Mouse (Mus musculus) adrenal gland, adult 8-10 months (tissue): Measurements from ENCODE around the gene Ifit1bl2. TPM values are rescaled to one million over a fixed set of nuclear protein-coding genes. Genes with fewer than 3 reads are reported as not detected.
A peak's percentile ranks its signal among the peaks of the same experiment; 100 is the strongest.
"Not testable (repeated sequence)": the region's sequence is repeated elsewhere in the genome, so short reads cannot be mapped to it uniquely, and the experiment has no call there.

Experiments used
- DNase-seq: peaks from one replicate; pipeline ENCODE4 v3.0.0; 2022
- total RNA-seq, 4 experiments: library from RNA; stranded (reverse); gene quantifications; 2 replicates each; pipeline ENCODE4 v1.2.4; 2022

Gene Ifit1bl2
- total RNA-seq: under 1 TPM; 0.14 to 0.34 (median 0.25) TPM

- DNase-seq: no peak
Observed at GRCm38 (mm10) chr19:34640623-34641022, at the start of gene Ifit1bl2, which contains the start of gene Ifit1. Gene Ifit1bl2 (minus strand): TSS chr19:34640743. Gene Ifit1 (plus strand): TSS chr19:34640871.

- no peak for DNase-seq
Observed at GRCm38 (mm10) chr19:34685530-34685929, 45.0 kb upstream of the Ifit1bl2 start.

DNA sequence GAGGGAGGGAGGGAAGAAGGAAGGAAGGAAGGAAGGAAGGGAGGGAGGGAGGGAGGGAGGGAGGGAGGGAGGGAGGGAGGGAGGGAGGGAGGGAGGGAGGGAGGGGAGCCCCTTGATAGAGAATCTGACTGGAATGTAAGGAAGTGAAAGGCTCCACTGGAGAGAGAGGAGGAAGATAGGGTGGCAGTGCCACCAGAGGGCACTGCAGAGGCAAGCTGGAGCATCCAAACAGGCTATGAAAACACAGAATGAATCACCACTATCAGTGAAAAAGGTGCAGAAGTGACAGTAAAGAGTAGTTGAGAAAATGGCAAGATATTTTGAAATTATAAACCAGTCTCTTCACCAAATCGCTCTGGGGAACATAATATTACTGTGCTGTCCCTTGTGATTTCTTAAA, 44.3 kb upstream of the Ifit1bl2 start:
- DNase-seq: peak; percentile 24

DNA sequence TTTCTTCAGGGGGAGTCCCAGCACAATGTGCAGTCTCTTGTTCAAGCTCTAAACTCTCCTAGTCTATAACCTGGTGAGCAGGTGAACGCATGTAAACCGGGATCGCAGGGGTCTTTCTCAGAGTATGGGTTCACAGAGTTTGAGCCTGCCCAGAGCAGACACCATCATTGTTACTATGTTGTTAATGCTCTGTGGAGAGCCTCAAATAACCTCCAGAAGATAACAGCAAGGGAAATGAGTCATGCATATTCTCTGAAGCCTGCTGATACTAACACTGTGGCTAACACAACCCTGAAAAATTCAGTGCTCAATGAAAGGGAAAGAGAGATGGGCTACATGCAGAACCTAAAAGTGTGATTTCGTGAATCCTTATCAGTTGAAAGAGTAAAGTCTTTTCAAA, 37.9 kb upstream of the Ifit1bl2 start:
- DNase-seq: no peak

- DNase-seq: no peak
Observed at GRCm38 (mm10) chr19:34673476-34673875, 32.9 kb upstream of the Ifit1bl2 start.

DNA sequence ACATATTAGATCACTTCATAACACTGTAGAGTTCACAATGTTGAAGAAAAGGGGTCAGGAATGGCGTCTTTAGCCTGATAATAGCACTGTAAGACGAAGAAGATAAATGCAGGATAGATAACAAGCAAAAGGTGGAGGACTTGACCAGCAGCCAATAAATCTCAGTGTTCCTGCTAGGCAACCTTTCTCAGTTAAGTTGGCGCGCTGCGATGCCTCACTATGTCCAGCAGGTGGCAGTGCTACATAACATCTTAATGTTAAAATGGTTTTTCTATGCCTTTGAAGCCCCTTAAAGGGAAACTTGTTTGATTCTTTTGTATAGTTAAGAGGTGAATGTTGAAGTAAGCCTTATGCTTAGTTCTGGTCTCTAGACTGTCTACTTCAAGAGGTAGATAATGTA, 25.6 kb upstream of the Ifit1bl2 start:
- peak; percentile 19 for DNase-seq

DNA sequence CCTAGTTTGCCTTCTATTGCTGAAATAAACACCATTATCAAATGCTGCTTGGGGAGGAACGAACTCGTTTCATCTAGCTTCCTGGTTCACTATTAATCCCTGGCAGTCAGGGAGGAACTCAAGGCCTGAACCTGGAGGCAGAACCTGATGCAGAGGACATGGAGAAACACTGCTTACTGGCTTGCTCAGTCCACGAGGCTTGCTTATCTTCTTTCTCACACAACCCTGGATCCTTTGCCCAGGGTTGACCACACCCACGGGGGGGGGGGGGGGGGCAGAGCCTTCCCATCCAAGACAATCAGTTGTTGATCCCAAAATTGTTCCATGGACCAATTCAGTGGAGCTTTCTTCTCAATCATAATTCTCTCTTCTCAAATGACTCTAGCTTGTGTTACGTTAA, 22.2 kb upstream of the Ifit1bl2 start:
- DNase-seq: no peak

DNA sequence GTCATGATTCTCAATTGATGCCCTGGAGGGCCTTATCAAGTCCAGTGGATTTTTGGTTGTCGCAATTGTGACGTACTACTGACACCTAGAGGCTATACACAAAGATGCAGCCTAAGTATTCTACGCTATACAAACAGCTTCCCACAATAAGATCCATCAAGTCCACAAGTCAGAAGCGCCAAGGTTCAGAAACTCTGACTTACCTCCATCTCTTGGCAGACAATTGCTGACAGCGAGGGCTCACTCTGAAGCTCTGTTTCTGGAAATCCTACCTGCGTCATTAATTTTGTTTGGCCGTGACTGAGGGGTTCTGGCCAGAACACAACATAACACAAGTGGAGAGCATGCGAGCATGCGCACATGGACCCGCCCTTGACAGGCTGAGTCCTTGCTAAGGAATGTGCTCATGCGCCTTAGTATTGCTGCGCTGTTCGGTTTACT, 21.5 kb upstream of the Ifit1bl2 start:
- DNase-seq: peak; percentile 60

DNA sequence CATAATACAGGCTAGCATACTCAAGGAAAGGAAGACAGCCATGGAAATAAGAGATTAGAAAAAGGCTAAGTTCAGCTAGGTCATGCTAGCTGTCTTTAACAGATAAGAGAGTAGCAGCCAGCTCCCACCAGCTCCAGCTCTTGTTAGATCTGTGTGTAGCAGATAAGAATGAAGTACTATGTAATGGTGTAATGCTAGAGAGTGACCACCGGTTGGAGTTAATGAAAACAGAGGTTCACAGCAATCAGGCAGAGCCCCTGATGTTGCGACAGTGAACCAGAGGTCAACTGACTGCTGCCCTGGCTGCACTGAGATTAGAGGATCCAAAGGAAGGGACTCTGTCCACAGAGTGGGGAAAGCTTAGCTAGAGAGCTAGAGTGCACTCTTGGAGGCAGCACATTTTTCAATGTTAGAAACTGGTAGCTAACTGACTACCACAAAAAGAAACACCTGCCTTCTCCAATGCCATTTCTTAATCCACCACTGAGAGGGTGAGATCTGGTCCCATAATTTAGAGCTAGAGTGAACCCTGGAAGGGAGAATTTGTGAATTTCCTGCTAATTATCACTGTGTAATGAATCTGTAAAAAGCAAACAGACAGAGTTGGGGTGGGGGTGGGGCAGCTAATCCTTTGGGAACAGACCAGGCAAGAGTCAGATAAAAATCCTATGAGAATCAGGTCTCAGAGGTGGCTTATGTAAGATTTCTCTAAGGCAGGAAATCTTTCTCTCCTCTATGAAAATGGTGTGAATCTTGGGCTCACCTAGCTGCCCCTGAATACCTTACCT, 16.2 kb upstream of the Ifit1bl2 start:
- no peak for DNase-seq

- DNase-seq: no peak
Observed at GRCm38 (mm10) chr19:34655227-34655805, 14.8 kb upstream of the Ifit1bl2 start.

DNA sequence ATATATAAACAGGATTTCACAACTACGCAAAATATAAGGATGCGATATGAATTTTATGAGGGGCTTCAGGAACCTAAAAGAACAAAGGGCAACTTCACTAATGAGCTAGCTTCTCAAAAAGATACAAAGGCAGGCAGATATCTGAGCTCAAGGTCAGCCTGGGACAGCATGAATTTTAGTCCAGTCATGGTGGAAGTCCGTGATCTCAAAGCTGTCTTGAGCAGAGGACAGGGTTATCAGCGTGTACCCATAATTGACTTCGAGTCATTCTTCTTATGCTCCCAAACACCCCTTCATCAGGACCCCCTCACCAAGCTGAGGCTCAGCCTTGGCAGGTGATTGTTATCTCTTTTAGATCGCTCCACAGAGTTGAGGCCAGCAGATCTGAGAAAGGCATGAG, 10.5 kb upstream of the Ifit1bl2 start:
- DNase-seq: no peak

GRCm38 (mm10) chr19:34650276-34650675, 9.7 kb upstream of the Ifit1bl2 start:
- DNase-seq: no peak

DNA sequence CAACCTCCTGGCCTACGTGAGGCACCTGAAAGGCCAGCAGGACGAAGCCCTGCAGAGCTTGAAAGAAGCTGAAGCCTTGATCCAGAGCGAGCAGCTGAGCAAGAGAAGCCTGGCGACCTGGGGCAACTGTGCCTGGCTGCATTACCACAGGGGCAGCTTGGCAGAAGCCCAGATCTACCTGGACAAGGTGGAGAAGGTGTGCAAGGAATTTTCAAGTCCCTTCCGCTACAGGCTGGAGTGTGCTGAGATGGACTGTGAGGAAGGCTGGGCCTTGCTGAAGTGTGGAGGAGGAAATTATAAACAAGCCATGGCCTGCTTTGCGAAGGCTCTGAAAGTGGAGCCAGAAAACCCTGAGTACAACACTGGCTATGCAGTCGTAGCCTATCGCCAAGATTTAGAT, 7.1 kb upstream of the Ifit1bl2 start:
- DNase-seq: not testable (repeated sequence)

GRCm38 (mm10) chr19:34642616-34643015, 2.1 kb upstream of the Ifit1bl2 start:
- DNase-seq: no peak

- peak; percentile 30 for DNase-seq
Observed at GRCm38 (mm10) chr19:34636933-34637557, 3.5 kb downstream of the Ifit1bl2 start.

GRCm38 (mm10) chr19:34633484-34633883, 7.1 kb downstream of the Ifit1bl2 start:
- DNase-seq: no peak

DNA sequence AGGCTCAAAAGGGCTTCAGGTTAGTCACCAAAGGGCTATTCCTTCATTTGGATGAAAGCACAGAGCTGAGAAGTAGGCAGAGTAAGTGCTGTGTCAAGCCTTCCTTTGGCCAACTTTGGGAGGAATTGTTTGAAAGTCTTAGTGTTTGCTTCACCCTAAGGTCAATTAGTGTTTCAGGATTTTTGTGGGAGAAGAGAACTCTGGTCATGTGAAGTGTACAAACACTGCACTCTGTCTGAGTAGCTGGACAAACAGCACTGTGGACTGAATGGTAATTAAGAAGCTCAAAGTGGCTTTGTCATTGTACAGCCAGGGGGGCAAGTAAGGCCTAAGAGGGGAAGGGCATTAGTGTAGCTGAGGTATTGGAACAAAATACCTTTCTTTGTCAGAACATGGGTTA, 9.1 kb downstream of the Ifit1bl2 start:
- no peak for DNase-seq

GRCm38 (mm10) chr19:34627496-34627895, 13.0 kb downstream of the Ifit1bl2 start:
- no peak for DNase-seq

GRCm38 (mm10) chr19:34624663-34625062, 15.9 kb downstream of the Ifit1bl2 start:
- no peak for DNase-seq

- DNase-seq: no peak
Observed at GRCm38 (mm10) chr19:34623781-34624180, 16.8 kb downstream of the Ifit1bl2 start.

DNA sequence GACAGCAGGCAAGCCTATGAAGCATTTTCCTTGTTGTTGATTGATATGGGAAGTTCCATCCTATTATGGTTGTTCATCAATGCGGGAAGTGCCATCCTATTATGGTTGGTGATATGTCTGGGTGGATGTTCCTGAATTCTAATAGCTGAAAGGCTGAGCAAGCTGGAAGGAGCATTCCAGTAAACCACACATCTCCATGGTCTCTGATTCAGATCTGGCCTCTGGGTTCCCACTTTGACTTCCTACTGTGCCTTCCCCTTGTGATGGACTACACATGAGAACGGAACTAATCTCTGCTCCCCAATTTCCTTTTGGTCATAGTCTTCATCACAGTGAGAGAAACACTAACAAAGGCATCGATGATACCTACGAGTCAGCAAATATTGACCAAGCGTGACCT, 19.7 kb downstream of the Ifit1bl2 start:
- no peak for DNase-seq

DNA sequence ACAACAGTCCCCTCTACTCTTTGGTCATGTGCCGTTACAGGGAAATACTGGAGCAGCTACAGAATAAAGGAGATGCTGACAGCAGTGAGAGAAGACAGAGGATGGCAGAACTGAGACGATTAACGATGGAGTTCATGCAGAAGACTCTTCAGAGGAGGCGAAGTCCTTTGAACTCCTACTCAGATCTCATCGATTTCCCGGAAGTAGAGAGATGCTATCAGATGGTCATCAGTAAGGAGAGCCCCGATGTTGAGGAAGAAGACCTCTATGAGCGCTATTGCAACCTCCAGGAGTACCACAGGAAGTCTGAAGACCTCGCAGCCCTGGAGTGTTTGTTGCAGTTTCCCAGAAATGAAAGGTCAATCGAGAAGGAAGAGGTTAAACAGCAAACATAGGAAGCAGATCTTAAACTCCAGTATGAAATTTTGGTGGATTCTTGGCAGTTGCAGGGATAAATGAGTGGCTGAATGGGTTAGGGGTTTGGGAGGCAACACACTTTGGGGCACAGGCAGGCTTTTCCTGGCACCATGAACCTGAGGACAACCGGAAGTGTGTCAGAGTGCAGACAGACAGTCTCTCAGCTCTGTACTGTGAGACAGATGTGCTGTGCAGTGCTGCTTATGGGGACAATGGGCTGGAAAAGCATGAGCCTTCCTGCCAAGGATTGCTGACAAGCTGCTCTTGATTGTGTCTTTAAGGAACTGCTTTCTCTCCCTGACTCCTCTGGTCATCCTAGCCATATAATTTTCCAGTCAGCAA, 28.1 kb downstream of the Ifit1bl2 start:
- not testable (repeated sequence) for DNase-seq

GRCm38 (mm10) chr19:34610118-34610517, 30.4 kb downstream of the Ifit1bl2 start:
- not testable (repeated sequence) for DNase-seq
